Mouse (Mus musculus) stomach, postnatal 0 days (tissue): ENCODE measurements at regions not wholly inside any gene's neighbourhood (a gene's known extent, or its start where the extent isn't known, plus 50 kb on each side); places are given as distances from the start of the nearest gene placed in this dataset.

Experiments
- CTCF ChIP-seq: IDR thresholded peaks from 2 replicates; pipeline ENCODE4 v1.5.1; 2016; ENCODE audit warnings: antibody characterized with exemption, low read depth, mild to moderate bottlenecking, moderate library complexity
- EP300 ChIP-seq: optimal IDR thresholded peaks from 2 replicates; pipeline ENCODE3; 2016; ENCODE audit warnings: antibody characterized with exemption

- TF ChIP-seq CTCF (no peak), EP300 (no peak)
Observed at GRCm38 (mm10) chr7:79222626-79223335, 50.2 kb upstream of the Abhd2 start.
